Mouse (Mus musculus) CH12.LX (cell line): ENCODE results near the gene Elane. TPM values are rescaled to one million over a fixed set of nuclear protein-coding genes. Genes with fewer than 3 reads are reported as not detected.
A peak's percentile ranks its signal among the peaks of the same experiment; 100 is the strongest.

Experiments used
- DNase-seq: peaks from one replicate; pipeline ENCODE4 v3.0.0-alpha.2; 2013; ENCODE audit errors: extremely low read depth
- H3K27ac ChIP-seq: 2 replicates; pipeline ENCODE4 v1.5.1; 2012; ENCODE audit warnings: low read depth, mild to moderate bottlenecking, control low read depth, moderate library complexity; ENCODE audit not compliant: insufficient read depth
- H3K27me3 ChIP-seq: replicated peaks from 2 replicates; pipeline ENCODE3; 2012; ENCODE audit warnings: inconsistent platforms
- H3K36me3 ChIP-seq, 2 experiments: replicated peaks in 1 of 2; 2 replicates each; pipeline versions ENCODE3 to v1.6.1; 2012; ENCODE audit warnings: inconsistent platforms in 1 of 2, low read length in 1 of 2, mild to moderate bottlenecking in 1 of 2, mixed read lengths in 1 of 2, moderate library complexity in 1 of 2; ENCODE audit not compliant: control insufficient read depth in 1 of 2, insufficient read depth in 1 of 2
- H3K4me1 ChIP-seq, 2 experiments: 2 replicates each; pipeline ENCODE4 v1.6.1; 2012; ENCODE audit warnings: inconsistent platforms in 1 of 2, moderate library complexity in 1 of 2; ENCODE audit not compliant: insufficient read depth in 2 of 2, control insufficient read depth in 1 of 2
- H3K4me2 ChIP-seq: 2 replicates; pipeline ENCODE4 v1.6.1; 2012; ENCODE audit warnings: low read depth, mild to moderate bottlenecking, control low read depth; ENCODE audit not compliant: poor library complexity, insufficient read depth, severe bottlenecking
- H3K4me3 ChIP-seq, 3 experiments: fragments of 150-350 bp in 1 of 3; sonication (generic) in 1 of 3; replicated peaks in 1 of 3; 2 replicates each; pipeline versions ENCODE3 to v1.5.1; 2011 to 2012; ENCODE audit warnings: low read depth in 2 of 3, low read length in 2 of 3, mild to moderate bottlenecking in 2 of 3, moderate library complexity in 2 of 3, control low read depth in 1 of 3, improper control_type of control experiment in 1 of 3, inconsistent platforms in 1 of 3, mixed read lengths in 1 of 3; ENCODE audit not compliant: poor library complexity in 1 of 3
- H3K79me2 ChIP-seq: replicated peaks from 2 replicates; pipeline ENCODE4 v1.6.1; 2012; ENCODE audit warnings: mild to moderate bottlenecking, moderate library complexity; ENCODE audit not compliant: control insufficient read depth, poor library complexity, insufficient read depth, severe bottlenecking; ENCODE audit errors: extremely low read depth
- H3K9ac ChIP-seq: 2 replicates; pipeline ENCODE4 v1.6.1; 2012; ENCODE audit warnings: low read depth, mild to moderate bottlenecking, control low read depth, moderate library complexity; ENCODE audit not compliant: insufficient read depth
- H3K9me3 ChIP-seq: replicated peaks from 2 replicates; pipeline ENCODE3; 2012; ENCODE audit warnings: low read length, inconsistent platforms, mixed read lengths
- CHD2 ChIP-seq: IDR thresholded peaks from 2 replicates; pipeline ENCODE4 v1.6.1; 2011; ENCODE audit warnings: low read length, improper control_type of control experiment
- CTCF ChIP-seq, 2 experiments: IDR thresholded peaks in 1 of 2; conservative IDR thresholded peaks in 1 of 2; 2 replicates each; pipeline ENCODE4 v1.5.1; 2011 to 2012; ENCODE audit warnings: low read depth in 2 of 2, low read length in 2 of 2, improper control_type of control experiment in 1 of 2, inconsistent platforms in 1 of 2, mild to moderate bottlenecking in 1 of 2, moderate library complexity in 1 of 2
- E2F4 ChIP-seq: IDR thresholded peaks from 2 replicates; pipeline ENCODE4 v1.6.1; 2011; ENCODE audit warnings: low read depth, low read length, improper control_type of control experiment; ENCODE audit not compliant: insufficient replicate concordance
- ELF1 ChIP-seq: IDR thresholded peaks from 2 replicates; pipeline ENCODE4 v1.6.1; 2014; ENCODE audit warnings: low read depth, mild to moderate bottlenecking, inconsistent platforms, low read length, improper control_type of control experiment
- EP300 ChIP-seq: IDR thresholded peaks from 2 replicates; pipeline ENCODE4 v1.6.1; 2011; ENCODE audit warnings: low read length, improper control_type of control experiment
- IRF4 ChIP-seq: IDR thresholded peaks from 2 replicates; pipeline ENCODE4 v1.6.1; 2014; ENCODE audit warnings: low read depth, mild to moderate bottlenecking, inconsistent platforms, low read length, improper control_type of control experiment
- MAFK ChIP-seq: IDR thresholded peaks from 2 replicates; pipeline ENCODE4 v1.6.1; 2011; ENCODE audit warnings: low read length, improper control_type of control experiment; ENCODE audit not compliant: insufficient replicate concordance
- MXI1 ChIP-seq: IDR thresholded peaks from 2 replicates; pipeline ENCODE4 v1.6.1; 2011; ENCODE audit warnings: mild to moderate bottlenecking, low read depth, low read length, improper control_type of control experiment
- MYC ChIP-seq: IDR thresholded peaks from 2 replicates; pipeline ENCODE4 v1.6.1; 2011; ENCODE audit warnings: low read depth, mild to moderate bottlenecking, improper control_type of control experiment, low read length
- PAX5 ChIP-seq: IDR thresholded peaks from 2 replicates; pipeline ENCODE4 v1.6.1; 2012; ENCODE audit warnings: low read length, inconsistent platforms, mixed read lengths
- POLR2AphosphoS2 ChIP-seq: IDR thresholded peaks from 2 replicates; pipeline ENCODE4 v1.6.1; 2011; ENCODE audit warnings: low read depth, low read length, improper control_type of control experiment
- RCOR1 ChIP-seq: conservative IDR thresholded peaks from 2 replicates; pipeline ENCODE4 v1.6.1; 2012; ENCODE audit warnings: low read depth, mild to moderate bottlenecking, inconsistent platforms, low read length, improper control_type of control experiment
- SIN3A ChIP-seq: IDR thresholded peaks from 2 replicates; pipeline ENCODE4 v1.6.1; 2012; ENCODE audit warnings: low read length, improper control_type of control experiment, inconsistent platforms
- SMC3 ChIP-seq: IDR thresholded peaks from 2 replicates; pipeline ENCODE4 v1.6.1; 2011; ENCODE audit warnings: low read depth, low read length, improper control_type of control experiment
- TBP ChIP-seq: conservative IDR thresholded peaks from 2 replicates; pipeline ENCODE4 v1.6.1; 2011; ENCODE audit warnings: low read depth, low read length, improper control_type of control experiment
- USF1 ChIP-seq: IDR thresholded peaks from 2 replicates; pipeline ENCODE4 v1.6.1; 2014; ENCODE audit warnings: low read depth, mild to moderate bottlenecking, inconsistent platforms, low read length, improper control_type of control experiment
- ZKSCAN1 ChIP-seq: IDR thresholded peaks from 2 replicates; pipeline ENCODE4 v1.6.1; 2012; ENCODE audit warnings: low read depth, inconsistent platforms, low read length, improper control_type of control experiment, borderline replicate concordance
- dilution Hi-C: fragments of 300-500 bp; cut with MboI; formaldehyde crosslinking; loops from 2 replicates; pipeline ENCODE4 v1.14.3; 2020; ENCODE audit warnings: low sequenced_read_pairs; ENCODE audit not compliant: extremely low pct_unique_long_range_greater_than_20kb, extremely low pct_ligation_motif_present
- in situ Hi-C: fragments of 300-500 bp; cut with MboI; formaldehyde crosslinking; loops from 3 replicates; pipeline ENCODE4 v1.14.3; 2019; ENCODE audit warnings: low sequenced_read_pairs, low pct_ligation_motif_present, low pct_unique_long_range_greater_than_20kb, mixed read lengths
- polyA plus RNA-seq: library from polyadenylated mRNA; unstranded; fragments of >175 nt; gene quantifications from 2 replicates; pipeline ENCODE4 v1.2.1, GENCODE M21; 2012; ENCODE audit warnings: low read depth; ENCODE audit not compliant: insufficient read length
- total RNA-seq, 2 experiments: library from RNA; depleted of rRNA; stranded (reverse); fragments of 300-350 nt in 1 of 2; fragments of >200 nt in 1 of 2; gene quantifications; 2 replicates each; pipeline ENCODE4 v1.2.3; 2012 to 2014

Elane gene
- total and polyA plus RNA-seq, 3 experiments, result not detected

- Histone ChIP-seq H3K79me2 (peaks cover 34% of the 10 kb centered on the region), H3K27me3 (no peaks in the 10 kb centered on the region), H3K4me3 (no peak overlapping the region), H3K4me1 (peaks cover 13 to 17% of the 10 kb centered on the region in 2 experiments), H3K4me2 (no peak overlapping the region), H3K27ac (no peak overlapping the region), H3K9ac (no peak overlapping the region), H3K36me3 (peaks cover 74 to 91% of the 10 kb centered on the region in 2 experiments), H3K9me3 (no peaks in the 10 kb centered on the region)
- in situ Hi-C loops (no loop called here), dilution Hi-C loops (no loop called here)
- DNase-seq, result no peak
- peak; percentile 81; the same call in 1 of the 2 replicates for TF ChIP-seq POLR2AphosphoS2
- no peak for TF ChIP-seq E2F4
Measured at GRCm38 (mm10) chr10:79862049-79862788, 23.8 kb upstream of the Elane start.

- Histone ChIP-seq H3K27ac (no peak overlapping the region), H3K36me3 (peaks cover 67 to 87% of the 10 kb centered on the region in 2 experiments), H3K9ac (no peak overlapping the region), H3K79me2 (peaks cover 27% of the 10 kb centered on the region), H3K4me1 (peaks cover 6 to 10% of the 10 kb centered on the region in 2 experiments), H3K9me3 (no peaks in the 10 kb centered on the region), H3K4me3 (no peak overlapping the region), H3K4me2 (no peak overlapping the region), H3K27me3 (no peaks in the 10 kb centered on the region)
- no peak for DNase-seq
- in situ Hi-C loops (no loop called here), dilution Hi-C loops (no loop called here)
- TF ChIP-seq IRF4 (no peak), USF1 (no peak), RCOR1 (no peak), EP300 (no peak), CHD2 (no peak), MAFK (no peak), ZKSCAN1 (no peak), PAX5 (no peak), TBP (no peak), SMC3 (no peak), ELF1 (no peak), MXI1 (no peak), SIN3A (no peak), MYC (no peak), CTCF (conservative IDR thresholded peaks at IDR 0.05 in 1 of 2, IDR thresholded peaks at IDR 0.05 in 1 of 2; ENCODE audit: low read depth in 2 of 2, low read length in 2 of 2) (no peak)
Measured at GRCm38 (mm10) chr10:79862925-79863324, 23.1 kb upstream of the Elane start.
